Mouse (Mus musculus): ENCODE measurements around the gene Eno3.

DNA sequence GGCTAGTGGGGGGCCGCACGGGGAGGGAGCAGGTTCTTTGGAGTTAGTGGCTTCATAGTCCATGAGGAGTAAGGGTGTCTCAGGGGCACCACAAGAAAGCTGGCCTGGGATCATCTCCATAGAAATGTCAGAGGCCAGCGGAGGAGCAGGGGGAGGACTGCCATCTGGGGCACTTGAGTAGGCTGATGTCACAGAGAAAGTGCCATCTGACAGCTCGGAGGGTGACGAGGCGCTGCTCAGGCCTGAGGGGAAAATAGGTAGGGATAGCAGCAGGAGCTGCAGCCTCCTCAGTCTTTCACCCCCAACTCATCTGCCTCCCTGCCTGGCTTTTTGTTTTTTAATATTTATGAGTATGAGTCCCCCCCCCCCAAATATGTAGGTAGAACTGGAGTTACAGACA is 17.0 kb downstream of the Eno3 start:
- TF ChIP-seq POLR2A (IDR thresholded peaks at IDR 0.05; ENCODE audit: control insufficient read depth, extremely low read depth, insufficient read depth, low read length, poor library complexity) (no peak), CTCF (IDR thresholded peaks at IDR 0.05; ENCODE audit: borderline replicate concordance, control insufficient read depth, extremely low read depth, insufficient read depth, low read length, poor library complexity) (no peak)

All from thymus, adult 2 months (tissue).